9 mouse cellular contexts compared by ENCODE assay signal in genomic region chr1:134195979-134196378, GRCm38 (mm10). TPM values are rescaled to one million over a fixed set of nuclear protein-coding genes. Genes with fewer than 3 reads are reported as not detected.
A peak's percentile ranks its signal among the peaks of the same experiment; 100 is the strongest.
DNase-seq lines count a peak whose midpoint lies in the region; ATAC-seq and TF ChIP-seq lines count a peak whose summit lies in the region.
"Had no signal": no experiment of that assay in that cellular context is flagged by ENCODE, and none has a peak within 500 bp of the region (broad histone marks: within the 10 kb centered on the region; RNA-seq: fewer than 3 reads in every experiment).

No protein-coding gene starts in this region.

- no peak for TF ChIP-seq EP300 in MEL (IDR thresholded peaks at IDR 0.05; ENCODE audit: low read depth in 1 of 2, low read length in 2 of 2)

- H3K4me2 ChIP-seq in embryonic facial prominence, embryonic 13.5 days, result no peak overlapping the region
- no peak overlapping the region; the same call in 1 of the 2 replicates for H3K4me2 ChIP-seq in intestine, embryonic 15.5 days (replicated peaks)
- no peak overlapping the region for H3K4me2 ChIP-seq in stomach, embryonic 16.5 days (ENCODE audit: low read depth, low read length)
- H3K4me2 ChIP-seq in hindbrain, embryonic 14.5 days (replicated peaks), result no peak overlapping the region

- H3K27me3 ChIP-seq in MEL (ENCODE audit: control insufficient read depth in 1 of 2, insufficient read depth in 2 of 2, low read length in 2 of 2), result no peaks in the 10 kb centered on the region
- no peaks in the 10 kb centered on the region for H3K27me3 ChIP-seq in embryonic facial prominence, embryonic 13.5 days
- H3K27me3 ChIP-seq in intestine, embryonic 15.5 days (replicated peaks), result no peaks in the 10 kb centered on the region
- no peaks in the 10 kb centered on the region for H3K27me3 ChIP-seq in stomach, embryonic 16.5 days (ENCODE audit: control insufficient read depth, insufficient read depth, low read length)
- H3K27me3 ChIP-seq in hindbrain, embryonic 14.5 days (ENCODE audit: control insufficient read depth, insufficient read depth, low read length), result no peaks in the 10 kb centered on the region

- H3K4me3 ChIP-seq in MEL (ENCODE audit: control insufficient read depth in 1 of 2, insufficient read depth in 1 of 2, low read depth in 2 of 2, low read length in 2 of 2), result peak overlapping the region in 1 of 2 experiments; percentile 6; a peak in 1 of 4 replicates
- H3K4me3 ChIP-seq in embryonic facial prominence, embryonic 13.5 days, result no peak overlapping the region
- no peak overlapping the region for H3K4me3 ChIP-seq in intestine, embryonic 15.5 days (replicated peaks)
- no peak overlapping the region for H3K4me3 ChIP-seq in stomach, embryonic 16.5 days (replicated peaks; ENCODE audit: low read length)
- H3K4me3 ChIP-seq in hindbrain, embryonic 14.5 days (replicated peaks; ENCODE audit: low read length), result no peak overlapping the region
- H3K4me3 ChIP-seq: erythroblast, embryonic 14.5 days had no signal

- no peak overlapping the region for H3K27ac ChIP-seq in MEL (ENCODE audit: control insufficient read depth, low read depth, low read length)
- peak overlapping the region; percentile 44; the same call in 1 of the 2 replicates for H3K27ac ChIP-seq in embryonic facial prominence, embryonic 13.5 days
- H3K27ac ChIP-seq in intestine, embryonic 15.5 days, result peak overlapping the region; percentile 44
- H3K27ac ChIP-seq in stomach, embryonic 16.5 days (ENCODE audit: low read length), result peak overlapping the region; percentile 54; the same call in 1 of the 2 replicates
- H3K27ac ChIP-seq in hindbrain, embryonic 14.5 days, result no peak overlapping the region

- no peaks in the 10 kb centered on the region for H3K9me3 ChIP-seq in MEL (replicated peaks; ENCODE audit: insufficient read depth, low read length)
- H3K9me3 ChIP-seq in embryonic facial prominence, embryonic 13.5 days, result no peaks in the 10 kb centered on the region
- H3K9me3 ChIP-seq in intestine, embryonic 15.5 days, result no peaks in the 10 kb centered on the region
- H3K9me3 ChIP-seq in stomach, embryonic 16.5 days (replicated peaks; ENCODE audit: control insufficient read depth, low read length), result no peaks in the 10 kb centered on the region
- H3K9me3 ChIP-seq in hindbrain, embryonic 14.5 days (ENCODE audit: control insufficient read depth, low read length), result no peaks in the 10 kb centered on the region

- ATAC-seq in embryonic facial prominence, embryonic 13.5 days (ENCODE audit: insufficient number of reproducible peaks, insufficient read depth, low FRiP score, low TSS enrichment, low read depth), result no peak
- peak; percentile 36 for ATAC-seq in intestine, embryonic 15.5 days
- ATAC-seq in stomach, embryonic 16.5 days (ENCODE audit: insufficient read depth, low FRiP score), result peak; percentile 26; the same call in 1 of the 2 replicates
- ATAC-seq in hindbrain, embryonic 14.5 days (ENCODE audit: low FRiP score), result no peak

- no peak for TF ChIP-seq CTCF in MEL (IDR thresholded peaks at IDR 0.05 in 2 of 3, conservative IDR thresholded peaks at IDR 0.05 in 1 of 3; ENCODE audit: control insufficient read depth in 1 of 3, insufficient read depth in 1 of 3, low read depth in 2 of 3, low read length in 3 of 3, poor library complexity in 1 of 3, severe bottlenecking in 1 of 3)

- WGBS in embryonic facial prominence, embryonic 13.5 days, result 42% methylated on average over 4 of the region's 4 CpGs
- WGBS in intestine, embryonic 15.5 days, result 45% methylated on average over 4 of the region's 4 CpGs
- WGBS in stomach, embryonic 16.5 days, result 44% methylated on average over 4 of the region's 4 CpGs
- 41% methylated on average over 4 of the region's 4 CpGs for WGBS in hindbrain, embryonic 14.5 days

- 0 out of 2 replicates have a peak overlapping the region, but pooled peaks have one; percentile 10 for H3K9ac ChIP-seq in MEL (ENCODE audit: control insufficient read depth, low read depth, low read length, poor library complexity, severe bottlenecking)
- no peak overlapping the region for H3K9ac ChIP-seq in embryonic facial prominence, embryonic 13.5 days
- no peak overlapping the region for H3K9ac ChIP-seq in intestine, embryonic 15.5 days
- H3K9ac ChIP-seq in stomach, embryonic 16.5 days (ENCODE audit: low read length), result peak overlapping the region; percentile 10; the same call in 1 of the 2 replicates
- H3K9ac ChIP-seq in hindbrain, embryonic 14.5 days, result no peak overlapping the region

- no peak for TF ChIP-seq POLR2A in MEL (IDR thresholded peaks at IDR 0.05; ENCODE audit: control insufficient read depth in 1 of 2, insufficient read depth in 1 of 2, low read depth in 1 of 2, low read length in 2 of 2, poor library complexity in 1 of 2)

- peak; percentile 19 to 31 for DNase-seq in heart, adult 18-20 months
- DNase-seq in heart, adult 11 months, result no peak
- DNase-seq in MEL (ENCODE audit: low read depth, low spot score), result no peak
- no peak for DNase-seq in adrenal gland, postnatal 25 days
- no peak for DNase-seq in hindbrain, embryonic 14.5 days (ENCODE audit: low spot score)

- no peaks in the 10 kb centered on the region for H3K79me2 ChIP-seq in MEL (ENCODE audit: control insufficient read depth, insufficient read depth, low read length, poor library complexity)

- H3K4me1 ChIP-seq in MEL (ENCODE audit: control insufficient read depth in 1 of 2, insufficient read depth in 2 of 2, low read length in 2 of 2), result peaks cover 0 to 13% of the 10 kb centered on the region in 2 experiments; a peak in 2 of 4 replicates
- peaks cover 33% of the 10 kb centered on the region for H3K4me1 ChIP-seq in embryonic facial prominence, embryonic 13.5 days
- peaks cover 22% of the 10 kb centered on the region for H3K4me1 ChIP-seq in intestine, embryonic 15.5 days (replicated peaks)
- peaks cover 14% of the 10 kb centered on the region for H3K4me1 ChIP-seq in stomach, embryonic 16.5 days (ENCODE audit: control insufficient read depth, insufficient read depth, low read length)
- H3K4me1 ChIP-seq in hindbrain, embryonic 14.5 days (replicated peaks; ENCODE audit: control insufficient read depth, insufficient read depth, low read length), result 0 out of 2 replicates have a peak, but pooled peaks cover 4% of the 10 kb centered on the region

- H3K36me3 ChIP-seq in MEL (ENCODE audit: control insufficient read depth in 1 of 2, insufficient read depth in 2 of 2, low read length in 2 of 2), result peaks cover 0 to 4% of the 10 kb centered on the region in 2 experiments; a peak in 1 of 4 replicates
- H3K36me3 ChIP-seq in embryonic facial prominence, embryonic 13.5 days, result no peaks in the 10 kb centered on the region
- no peaks in the 10 kb centered on the region for H3K36me3 ChIP-seq in intestine, embryonic 15.5 days
- H3K36me3 ChIP-seq in stomach, embryonic 16.5 days (ENCODE audit: control insufficient read depth, insufficient read depth, low read length), result no peaks in the 10 kb centered on the region
- no peaks in the 10 kb centered on the region for H3K36me3 ChIP-seq in hindbrain, embryonic 14.5 days (replicated peaks; ENCODE audit: control insufficient read depth, insufficient read depth)

- TF ChIP-seq RAD21 in MEL (IDR thresholded peaks at IDR 0.05; ENCODE audit: low read depth, low read length), result no peak

TF ChIP-seq in MEL, 35 proteins besides CTCF, POLR2A, EP300 and RAD21 (continues in another document):
- TF ChIP-seq ELF1 (IDR thresholded peaks at IDR 0.05; ENCODE audit: low read depth, low read length) (no peak), NELFE (IDR thresholded peaks at IDR 0.05; ENCODE audit: low read depth, low read length) (no peak), ETS1 (IDR thresholded peaks at IDR 0.05; ENCODE audit: low read depth, low read length) (no peak), BHLHE40 (IDR thresholded peaks at IDR 0.05; ENCODE audit: borderline replicate concordance, low read depth, low read length) (no peak), MAZ (IDR thresholded peaks at IDR 0.05; ENCODE audit: low read depth, low read length) (no peak), MEF2A (IDR thresholded peaks at IDR 0.05; ENCODE audit: extremely low read depth, insufficient replicate concordance, low read depth, low read length, poor library complexity, severe bottlenecking) (no peak)

RNA-seq across cellular contexts. Expression of gene Mybph, which starts 2.7 kb away (rescaled TPM):
- not detected for total RNA-seq in heart, adult 18-20 months (2021)
- total RNA-seq in MEL (2012; rRNA removed), result not detected in 2 replicates
- not detected for polyA plus RNA-seq in MEL (2012; ENCODE audit: insufficient read depth in 1 of 2, insufficient read length in 2 of 2, low read depth in 1 of 2, low replicate concordance in 2 of 2, missing spikeins in 1 of 2)
- 6.0 and 9.9 TPM in 2 replicates for polyA plus RNA-seq in embryonic facial prominence, embryonic 13.5 days (2015; fragmentation: Nextera tagmentation; extraction: Ambion mirVana)
- polyA plus RNA-seq in intestine, embryonic 15.5 days (2015; fragmentation: Nextera tagmentation; extraction: Ambion mirVana), result 0.15 and 0.52 TPM in 2 replicates
- polyA plus RNA-seq in stomach, embryonic 16.5 days (2015; fragmentation: Nextera tagmentation; extraction: Ambion mirVana), result 0.35 and 9.0 TPM in 2 replicates
- not detected in 2 replicates for total RNA-seq in adrenal gland, postnatal 25 days (2021)
- 0.27 TPM in 1 of 2 replicates, not detected in the other for polyA plus RNA-seq in hindbrain, embryonic 14.5 days (2014; fragmentation: Nextera tagmentation; extraction: Ambion mirVana)
- polyA plus RNA-seq: erythroblast, embryonic 14.5 days had no signal

RNA-seq across cellular contexts. Expression of gene Chil1, which starts 14.0 kb away (rescaled TPM):
- 1 to 10 TPM in 1 of 2 experiments, under 1 TPM in 1; 0.42 to 1.0 TPM for total RNA-seq in heart, adult 18-20 months (2021)
- total RNA-seq in MEL (2012; rRNA removed), result not detected in 2 replicates
- not detected for polyA plus RNA-seq in MEL (2012; ENCODE audit: insufficient read depth in 1 of 2, insufficient read length in 2 of 2, low read depth in 1 of 2, low replicate concordance in 2 of 2, missing spikeins in 1 of 2)
- 4.0 and 4.5 TPM in 2 replicates for polyA plus RNA-seq in embryonic facial prominence, embryonic 13.5 days (2015; fragmentation: Nextera tagmentation; extraction: Ambion mirVana)
- polyA plus RNA-seq in intestine, embryonic 15.5 days (2015; fragmentation: Nextera tagmentation; extraction: Ambion mirVana), result 0.44 and 0.58 TPM in 2 replicates
- polyA plus RNA-seq in stomach, embryonic 16.5 days (2015; fragmentation: Nextera tagmentation; extraction: Ambion mirVana), result 3.6 and 4.9 TPM in 2 replicates
- total RNA-seq in adrenal gland, postnatal 25 days (2021), result 1.5 and 1.7 TPM in 2 replicates
- polyA plus RNA-seq in hindbrain, embryonic 14.5 days (2014; fragmentation: Nextera tagmentation; extraction: Ambion mirVana), result 2.5 and 3.6 TPM in 2 replicates
- polyA plus RNA-seq: erythroblast, embryonic 14.5 days had no signal

RNA-seq across cellular contexts. Expression of gene Adora1, which starts 39.3 kb away (rescaled TPM):
- 10 to 100 TPM in 1 of 2 experiments, 1 to 10 TPM in 1; 7.1 to 12.8 TPM for total RNA-seq in heart, adult 18-20 months (2021)
- total RNA-seq in MEL (2012; rRNA removed), result 0.03 TPM in 1 of 2 replicates, not detected in the other
- polyA plus RNA-seq in MEL (2012; ENCODE audit: insufficient read depth in 1 of 2, insufficient read length in 2 of 2, low read depth in 1 of 2, low replicate concordance in 2 of 2, missing spikeins in 1 of 2), result not detected
- polyA plus RNA-seq in embryonic facial prominence, embryonic 13.5 days (2015; fragmentation: Nextera tagmentation; extraction: Ambion mirVana), result 1.4 and 1.5 TPM in 2 replicates
- polyA plus RNA-seq in intestine, embryonic 15.5 days (2015; fragmentation: Nextera tagmentation; extraction: Ambion mirVana), result 4.0 and 8.3 TPM in 2 replicates
- polyA plus RNA-seq in stomach, embryonic 16.5 days (2015; fragmentation: Nextera tagmentation; extraction: Ambion mirVana), result 15.3 and 22.3 TPM in 2 replicates
- total RNA-seq in adrenal gland, postnatal 25 days (2021), result 89.7 and 151 TPM in 2 replicates
- 13.0 and 14.9 TPM in 2 replicates for polyA plus RNA-seq in hindbrain, embryonic 14.5 days (2014; fragmentation: Nextera tagmentation; extraction: Ambion mirVana)
- polyA plus RNA-seq: erythroblast, embryonic 14.5 days had no signal

Comparison
In these comparisons a context has a peak if more than half of its experiments do, and no peak if none do; other contexts are left out.
1. DNase-seq: peak in heart, adult 18-20 months (2 of 2); none in heart, adult 11 months (single experiment), MEL (single experiment), adrenal gland, postnatal 25 days (single experiment) and hindbrain, embryonic 14.5 days (single experiment).
2. H3K27ac ChIP-seq: peak in embryonic facial prominence, embryonic 13.5 days (single experiment), intestine, embryonic 15.5 days (single experiment) and stomach, embryonic 16.5 days (single experiment); none in MEL (single experiment) and hindbrain, embryonic 14.5 days (single experiment).
3. H3K9ac ChIP-seq: peak in MEL (single experiment) and stomach, embryonic 16.5 days (single experiment); none in embryonic facial prominence, embryonic 13.5 days (single experiment), intestine, embryonic 15.5 days (single experiment) and hindbrain, embryonic 14.5 days (single experiment).
4. ATAC-seq: peak in intestine, embryonic 15.5 days (single experiment) and stomach, embryonic 16.5 days (single experiment); none in embryonic facial prominence, embryonic 13.5 days (single experiment) and hindbrain, embryonic 14.5 days (single experiment).